Mouse (Mus musculus) liver, embryonic 13.5 days (tissue): ENCODE measurements around the gene Gm17581. TPM values are rescaled to one million over a fixed set of nuclear protein-coding genes. Genes with fewer than 3 reads are reported as not detected.
A peak's percentile ranks its signal among the peaks of the same experiment; 100 is the strongest.
"Not testable (repeated sequence)": the region's sequence is repeated elsewhere in the genome, so short reads cannot be mapped to it uniquely, and the experiment has no call there.

ENCODE experiments used
- ATAC-seq: fragments of 200-750 bp; cut with Nextera tagmentation; 2 replicates; pipeline ENCODE4 v1.8.0; 2017; ENCODE audit warnings: low read depth, mild to moderate bottlenecking, moderate number of reproducible peaks, moderate library complexity
- DNase-seq: peaks from one replicate; pipeline ENCODE4 v3.0.0; 2022
- H3K27ac ChIP-seq: fragments of 300-500 bp; sonication (generic); 2 replicates; pipeline ENCODE4 v1.5.1; 2015; ENCODE audit warnings: moderate library complexity, mild to moderate bottlenecking, inconsistent platforms
- H3K27me3 ChIP-seq: fragments of 300-500 bp; sonication (generic); 2 replicates; pipeline ENCODE4 v1.6.1; 2015; ENCODE audit warnings: mild to moderate bottlenecking, inconsistent platforms
- H3K36me3 ChIP-seq: fragments of 300-500 bp; sonication (generic); 2 replicates; pipeline ENCODE4 v1.6.1; 2015; ENCODE audit warnings: mild to moderate bottlenecking, inconsistent platforms
- H3K4me1 ChIP-seq: fragments of 300-500 bp; sonication (generic); replicated peaks from 2 replicates; pipeline ENCODE4 v1.6.1; 2015; ENCODE audit warnings: inconsistent platforms
- H3K4me2 ChIP-seq: fragments of 300-500 bp; sonication (generic); 2 replicates; pipeline ENCODE4 v1.6.1; 2015; ENCODE audit warnings: inconsistent platforms, mild to moderate bottlenecking, moderate library complexity
- H3K4me3 ChIP-seq: fragments of 300-500 bp; sonication (generic); replicated peaks from 2 replicates; pipeline ENCODE4 v1.5.1; 2015; ENCODE audit warnings: mild to moderate bottlenecking, inconsistent platforms
- H3K9ac ChIP-seq: fragments of 300-500 bp; sonication (generic); 2 replicates; pipeline ENCODE4 v1.6.1; 2015; ENCODE audit warnings: mild to moderate bottlenecking, inconsistent platforms
- H3K9me3 ChIP-seq: fragments of 300-500 bp; sonication (generic); replicated peaks from 2 replicates; pipeline ENCODE4 v1.6.1; 2016; ENCODE audit warnings: inconsistent platforms
- WGBS: fragments of 180-500 bp; shearing (Covaris S2); methylation state at CpG from one replicate; pipeline ENCODE4 v1.1.7; 2015; ENCODE audit not compliant: insufficient replicate concordance; 5-methylcytosine and 5-hydroxymethylcytosine counted together
- polyA plus RNA-seq: library from polyadenylated mRNA; unstranded; fragments of >200 nt; fragmentation: Nextera tagmentation; extraction: Ambion mirVana; gene quantifications from 2 replicates; pipeline ENCODE4 v1.2.1, GENCODE M21; 2015

Gene Gm17581
- not detected in 2 replicates for polyA plus RNA-seq

- not testable (repeated sequence) for DNase-seq, H3K9ac ChIP-seq, H3K27ac ChIP-seq, H3K9me3 ChIP-seq, ATAC-seq, H3K27me3 ChIP-seq, H3K36me3 ChIP-seq, H3K4me1 ChIP-seq, H3K4me2 ChIP-seq, H3K4me3 ChIP-seq
- WGBS, result 69% methylated on average over 5 of the region's 5 CpGs
Measured at GRCm38 (mm10) chr2:155735766-155736165, at the start of gene Gm17581. TSS of gene Gm17581 (minus strand) at chr2:155735866.

GRCm38 (mm10) chr2:155784534-155784933 lies 48.9 kb upstream of the Gm17581 start:
- no peak for DNase-seq
- no peak overlapping the region for H3K27ac ChIP-seq
- H3K27me3 ChIP-seq, result peaks cover 22% of the 10 kb centered on the region
- no peak overlapping the region for H3K4me3 ChIP-seq
- no peak overlapping the region for H3K4me2 ChIP-seq
- ATAC-seq, result no peak
- H3K9me3 ChIP-seq, result no peaks in the 10 kb centered on the region
- 69% methylated on average over 6 of the region's 6 CpGs for WGBS
- no peak overlapping the region for H3K9ac ChIP-seq
- H3K4me1 ChIP-seq, result no peaks in the 10 kb centered on the region
- H3K36me3 ChIP-seq, result no peaks in the 10 kb centered on the region

GRCm38 (mm10) chr2:155779506-155779905 lies 43.8 kb upstream of the Gm17581 start:
- DNase-seq (no peak), ATAC-seq (no peak)
- Histone ChIP-seq H3K9ac (no peak overlapping the region), H3K36me3 (no peaks in the 10 kb centered on the region), H3K4me1 (peaks cover 8% of the 10 kb centered on the region; the same call in 1 of the 2 replicates), H3K27me3 (peaks cover 48% of the 10 kb centered on the region), H3K4me3 (no peak overlapping the region), H3K9me3 (no peaks in the 10 kb centered on the region), H3K4me2 (no peak overlapping the region), H3K27ac (no peak overlapping the region)
- WGBS, result 59% methylated on average over 3 of the region's 3 CpGs

GRCm38 (mm10) chr2:155779066-155779465 lies 43.4 kb upstream of the Gm17581 start:
- H3K4me3 ChIP-seq, result no peak overlapping the region
- no peaks in the 10 kb centered on the region for H3K9me3 ChIP-seq
- 52% methylated on average over 7 of the region's 7 CpGs for WGBS
- ATAC-seq (no peak), DNase-seq (no peak)
- H3K36me3 ChIP-seq, result no peaks in the 10 kb centered on the region
- no peak overlapping the region for H3K4me2 ChIP-seq
- no peak overlapping the region for H3K9ac ChIP-seq
- no peak overlapping the region for H3K27ac ChIP-seq
- H3K4me1 ChIP-seq, result peaks cover 8% of the 10 kb centered on the region; the same call in 1 of the 2 replicates
- H3K27me3 ChIP-seq, result peaks cover 53% of the 10 kb centered on the region

GRCm38 (mm10) chr2:155778004-155778403 lies 42.3 kb upstream of the Gm17581 start:
- 56% methylated on average over 6 of the region's 6 CpGs for WGBS
- no peaks in the 10 kb centered on the region for H3K9me3 ChIP-seq
- H3K36me3 ChIP-seq, result no peaks in the 10 kb centered on the region
- DNase-seq, result no peak
- H3K27me3 ChIP-seq, result peaks cover 63% of the 10 kb centered on the region
- peaks cover 8% of the 10 kb centered on the region; the same call in 1 of the 2 replicates for H3K4me1 ChIP-seq
- no peak overlapping the region for H3K9ac ChIP-seq
- no peak overlapping the region for H3K4me2 ChIP-seq
- no peak for ATAC-seq
- H3K27ac ChIP-seq, result no peak overlapping the region
- no peak overlapping the region for H3K4me3 ChIP-seq

- ATAC-seq (no peak), DNase-seq (no peak)
- Histone ChIP-seq H3K9ac (no peak overlapping the region), H3K27ac (no peak overlapping the region), H3K9me3 (no peaks in the 10 kb centered on the region), H3K36me3 (no peaks in the 10 kb centered on the region), H3K27me3 (peaks cover 67% of the 10 kb centered on the region), H3K4me3 (no peak overlapping the region), H3K4me1 (peaks cover 8% of the 10 kb centered on the region; the same call in 1 of the 2 replicates), H3K4me2 (no peak overlapping the region)
- WGBS, result 74% methylated on average over 4 of the region's 4 CpGs
Measured at GRCm38 (mm10) chr2:155777688-155777985, 42.0 kb upstream of the Gm17581 start.

- Histone ChIP-seq H3K27me3 (peaks cover 73% of the 10 kb centered on the region), H3K4me3 (no peak overlapping the region), H3K9ac (no peak overlapping the region), H3K27ac (no peak overlapping the region), H3K36me3 (no peaks in the 10 kb centered on the region), H3K4me2 (no peak overlapping the region), H3K9me3 (no peaks in the 10 kb centered on the region), H3K4me1 (peaks cover 8% of the 10 kb centered on the region; the same call in 1 of the 2 replicates)
- DNase-seq, result no peak
- whole genome bisulfite sequencing, result 55% methylated on average over 10 of the region's 10 CpGs
- ATAC-seq, result no peak
Measured at GRCm38 (mm10) chr2:155776824-155777687, 41.4 kb upstream of the Gm17581 start.

GRCm38 (mm10) chr2:155775685-155776263 lies 40.1 kb upstream of the Gm17581 start:
- H3K9me3 ChIP-seq, result no peaks in the 10 kb centered on the region
- peaks cover 8% of the 10 kb centered on the region; the same call in 1 of the 2 replicates for H3K4me1 ChIP-seq
- H3K36me3 ChIP-seq, result no peaks in the 10 kb centered on the region
- H3K27ac ChIP-seq, result no peak overlapping the region
- DNase-seq (peak; percentile 35), ATAC-seq (peak; percentile 31; the same call in 1 of the 2 replicates)
- 3% methylated on average over 42 of the region's 44 CpGs for WGBS
- peaks cover 71% of the 10 kb centered on the region for H3K27me3 ChIP-seq
- peak overlapping the region; percentile 59 for H3K4me3 ChIP-seq
- H3K9ac ChIP-seq, result no peak overlapping the region
- H3K4me2 ChIP-seq, result peak overlapping the region; percentile 76

GRCm38 (mm10) chr2:155774927-155775684 lies 39.4 kb upstream of the Gm17581 start, which contains the start of gene Mmp24:
TSS of gene Mmp24 (plus strand) at chr2:155775342.
- WGBS, result 4% methylated on average over 51 of the region's 100 CpGs
- DNase-seq, result no peak
- no peak for ATAC-seq
- Histone ChIP-seq H3K4me2 (peak within 1 kb of the TSS; percentile 76), H3K27ac (no peak within 1 kb of the TSS), H3K27me3 (peaks cover 72% of the 10 kb centered on the region), H3K4me1 (peaks cover 8% of the 10 kb centered on the region; the same call in 1 of the 2 replicates), H3K4me3 (peak within 1 kb of the TSS; percentile 59), H3K9ac (no peak within 1 kb of the TSS), H3K9me3 (no peaks in the 10 kb centered on the region), H3K36me3 (no peaks in the 10 kb centered on the region)

- no peak overlapping the region for H3K9ac ChIP-seq
- H3K27me3 ChIP-seq, result peaks cover 74% of the 10 kb centered on the region
- no peak overlapping the region for H3K4me3 ChIP-seq
- H3K4me1 ChIP-seq, result peaks cover 8% of the 10 kb centered on the region; the same call in 1 of the 2 replicates
- H3K4me2 ChIP-seq, result peak overlapping the region; percentile 76; the same call in 1 of the 2 replicates
- WGBS, result 45% methylated on average over 11 of the region's 11 CpGs
- no peak overlapping the region for H3K27ac ChIP-seq
- DNase-seq, result no peak
- ATAC-seq, result no peak
- H3K36me3 ChIP-seq, result no peaks in the 10 kb centered on the region
- H3K9me3 ChIP-seq, result no peaks in the 10 kb centered on the region
Measured at GRCm38 (mm10) chr2:155774261-155774926, 38.7 kb upstream of the Gm17581 start.
